9 mouse cellular contexts compared by ENCODE assay signal in the genomic region with DNA sequence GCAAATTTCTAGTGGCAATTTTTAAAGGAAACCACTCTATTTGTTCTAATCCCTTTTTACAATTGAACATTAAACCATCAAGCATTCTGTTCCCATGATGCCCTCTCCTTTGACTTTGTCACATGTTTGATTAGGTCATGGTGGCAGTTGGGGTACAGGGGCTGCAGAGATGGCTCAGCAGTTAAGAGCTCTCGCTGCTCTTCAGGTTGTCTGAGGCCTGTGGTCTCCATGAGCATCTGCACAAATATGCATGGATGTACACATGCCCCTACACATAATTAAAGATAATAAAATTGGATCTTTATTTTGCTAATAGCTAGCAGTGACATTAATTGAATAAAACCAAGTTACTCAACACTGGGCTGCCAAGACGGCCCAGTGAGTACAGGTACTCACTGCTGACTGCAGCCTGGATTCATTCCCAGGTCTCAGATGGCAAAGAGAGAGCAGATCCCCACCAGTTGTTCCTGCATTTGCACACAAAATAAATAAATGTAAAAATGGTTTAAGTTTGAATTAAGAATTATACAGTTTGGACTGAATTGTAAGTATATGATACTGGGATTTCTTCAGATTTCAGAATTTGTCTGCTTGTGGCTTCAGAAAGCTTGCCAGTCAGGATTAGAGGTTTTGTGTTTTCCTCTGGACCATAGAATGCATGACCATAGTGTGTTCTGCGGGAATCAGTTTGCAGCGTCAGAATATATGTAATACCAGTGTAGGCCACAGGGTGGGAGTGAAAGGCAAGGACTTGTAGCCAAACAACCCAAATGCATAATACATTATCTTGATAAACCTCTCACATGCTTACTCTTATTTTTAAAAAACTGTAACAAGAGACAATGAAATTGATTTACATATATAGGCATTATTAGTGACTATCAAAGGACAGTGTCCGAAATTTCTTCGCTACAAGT.
A peak's percentile ranks its signal among the peaks of the same experiment; 100 is the strongest.
DNase-seq lines count a peak whose midpoint lies in the region; ATAC-seq and TF ChIP-seq lines count a peak whose summit lies in the region.
"Had no signal": no experiment of that assay in that cellular context is flagged by ENCODE, and none has a peak within 500 bp of the region (broad histone marks: within the 10 kb centered on the region; RNA-seq: fewer than 3 reads in every experiment).

No protein-coding gene starts in this region.

- H3K4me1 ChIP-seq in kidney, adult 2 months (ENCODE audit: control insufficient read depth, insufficient read depth, low read length), result no peaks in the 10 kb centered on the region
- H3K4me1 ChIP-seq in cortical plate, adult 2 months (ENCODE audit: control insufficient read depth, insufficient read depth, low read length), result no peaks in the 10 kb centered on the region
- H3K4me1 ChIP-seq in heart, postnatal 0 days (ENCODE audit: control insufficient read depth, insufficient read depth), result peaks cover 10% of the 10 kb centered on the region
- H3K4me1 ChIP-seq: liver, embryonic 15.5 days had no signal

- TF ChIP-seq EP300 in heart, postnatal 0 days (IDR thresholded peaks at IDR 0.05; ENCODE audit: low read depth), result no peak

- peak; percentile 23; the same call in 1 of the 2 replicates for TF ChIP-seq CTCF in kidney, adult 2 months (conservative IDR thresholded peaks at IDR 0.05; ENCODE audit: insufficient read depth, insufficient read length, low read depth, low read length)
- peak; percentile 71 for TF ChIP-seq CTCF in cortical plate, adult 2 months (IDR thresholded peaks at IDR 0.05; ENCODE audit: extremely low read depth, insufficient read depth, low read length)
- peak; percentile 82 for TF ChIP-seq CTCF in heart, postnatal 0 days (IDR thresholded peaks at IDR 0.05; ENCODE audit: low read depth)

- ATAC-seq in heart, postnatal 0 days (ENCODE audit: insufficient read depth, low read depth), result no peak; the same call in 1 of the 2 replicates
- peak; percentile 70 for ATAC-seq in megakaryocyte, adult 5-6 weeks (ENCODE audit: poor library complexity, severe bottlenecking)

- H3K9ac ChIP-seq in heart, postnatal 0 days (replicated peaks; ENCODE audit: low read depth, low read length), result no peak overlapping the region
- H3K9ac ChIP-seq: liver, embryonic 15.5 days had no signal

- no peaks in the 10 kb centered on the region for H3K27me3 ChIP-seq in kidney, adult 2 months (replicated peaks; ENCODE audit: control insufficient read depth, insufficient read depth, low read length)
- no peaks in the 10 kb centered on the region for H3K27me3 ChIP-seq in heart, postnatal 0 days (ENCODE audit: control insufficient read depth, insufficient read depth, low read length)
- H3K27me3 ChIP-seq: liver, embryonic 15.5 days had no signal

- H3K4me3 ChIP-seq in kidney, adult 2 months (ENCODE audit: insufficient read depth, low read depth, low read length), result no peak overlapping the region
- no peak overlapping the region for H3K4me3 ChIP-seq in cortical plate, adult 2 months (ENCODE audit: insufficient read depth, low read length)
- no peak overlapping the region for H3K4me3 ChIP-seq in heart, postnatal 0 days (ENCODE audit: low read depth, low read length)
- H3K4me3 ChIP-seq: liver, embryonic 15.5 days had no signal

- no peaks in the 10 kb centered on the region for H3K9me3 ChIP-seq in heart, postnatal 0 days (replicated peaks; ENCODE audit: control insufficient read depth, low read length)
- H3K9me3 ChIP-seq: liver, embryonic 15.5 days had no signal

- H3K36me3 ChIP-seq in kidney, adult 2 months (ENCODE audit: control insufficient read depth, insufficient read depth, low read length), result no peaks in the 10 kb centered on the region
- H3K36me3 ChIP-seq in heart, postnatal 0 days (replicated peaks; ENCODE audit: control insufficient read depth, insufficient read depth, low read length), result 0 out of 2 replicates have a peak, but pooled peaks cover 7% of the 10 kb centered on the region

- peak; percentile 51 for DNase-seq in kidney, adult 2 months
- DNase-seq in kidney, adult 11 months, result no peak
- peak; percentile 29 for DNase-seq in T-cell, adult 2 months (ENCODE audit: low spot score)
- peak; percentile 40 for DNase-seq in heart, postnatal 0 days (ENCODE audit: low spot score)
- peak; percentile 72 for DNase-seq in layer of hippocampus, adult 9-10 months (ENCODE audit: low spot score)
- DNase-seq in right cerebral cortex, postnatal 25 days, result peak; percentile 57

- H3K4me2 ChIP-seq in heart, postnatal 0 days (ENCODE audit: low read depth, low read length), result no peak overlapping the region
- H3K4me2 ChIP-seq: liver, embryonic 15.5 days had no signal

- no peak overlapping the region for H3K27ac ChIP-seq in kidney, adult 2 months (ENCODE audit: insufficient read depth, low read depth, low read length)
- no peak overlapping the region for H3K27ac ChIP-seq in cortical plate, adult 2 months (ENCODE audit: insufficient read depth, low read length)
- H3K27ac ChIP-seq in heart, postnatal 0 days (ENCODE audit: low read depth), result no peak overlapping the region
- H3K27ac ChIP-seq: liver, embryonic 15.5 days had no signal

- TF ChIP-seq POLR2A in kidney, adult 2 months (IDR thresholded peaks at IDR 0.05; ENCODE audit: low read depth, low read length), result no peak
- TF ChIP-seq POLR2A in cortical plate, adult 2 months (IDR thresholded peaks at IDR 0.05; ENCODE audit: extremely low read depth, insufficient read depth, low read length), result no peak

- WGBS in kidney, adult 2 months, result 55% methylated on average over 6 of the region's 6 CpGs
- 53% methylated on average over 6 of the region's 6 CpGs for whole genome bisulfite sequencing in heart, postnatal 0 days

Comparison
In these comparisons a context has a peak if more than half of its experiments do, and no peak if none do; other contexts are left out.
1. CTCF ChIP-seq: peak in every context shown above with its lines; median percentile 82 in heart, postnatal 0 days; 71 in cortical plate, adult 2 months; 23 in kidney, adult 2 months.